Mouse (Mus musculus) v-Abl transformed pro-B cells (cell line): ENCODE measurements around the gene Dclre1c.
"Not testable (repeated sequence)": the region's sequence is repeated elsewhere in the genome, so short reads cannot be mapped to it uniquely, and the experiment has no call there.

ENCODE experiments used
- in situ Hi-C, 2 experiments: fragments of 400-800 bp; cut with MboI; formaldehyde crosslinking; loops; one replicate each; pipeline ENCODE4 v1.15.1; 2025; ENCODE audit not compliant: unreplicated experiment in 2 of 2

The Dclre1c gene

DNA sequence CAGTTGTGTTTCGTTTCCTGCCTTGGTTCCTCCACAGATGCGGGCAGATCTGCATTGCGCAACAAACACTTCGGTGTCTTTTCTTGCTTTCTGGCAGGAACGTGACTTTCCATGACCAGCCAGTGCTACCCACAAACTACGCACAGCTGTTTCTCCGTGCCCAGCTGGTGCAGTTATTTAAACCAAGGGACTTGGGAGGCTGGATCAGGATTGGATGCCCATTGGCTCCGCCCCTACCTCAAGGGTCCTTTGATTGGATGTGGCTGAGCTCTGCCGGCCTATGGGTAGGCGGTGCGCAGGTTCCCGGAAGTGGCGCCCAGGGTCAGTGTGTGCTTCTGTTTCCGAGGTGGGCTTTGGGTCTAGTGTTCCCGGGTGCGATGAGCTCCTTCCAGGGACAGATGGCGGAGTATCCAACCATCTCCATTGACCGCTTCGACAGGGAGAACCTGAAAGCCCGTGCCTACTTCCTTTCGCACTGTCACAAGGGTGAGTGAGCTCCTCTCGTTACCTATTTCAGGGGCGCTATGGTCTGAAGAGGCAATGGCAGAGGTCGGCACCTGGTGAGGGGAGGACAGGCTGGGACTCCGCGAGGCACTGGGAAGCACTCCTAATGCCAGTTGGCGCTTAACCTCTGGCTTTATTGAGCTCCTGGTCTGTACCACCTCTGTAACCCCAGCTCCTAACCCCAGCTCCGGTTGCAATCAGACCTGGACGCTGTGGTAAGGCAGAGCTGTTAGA is at the start of gene Dclre1c:
Dclre1c (plus strand) TSS at position 291 of the 738 bp plus-strand sequence.
- in situ Hi-C loops: loop anchor here (5.0 to 10.0 kb wide), 6 partner anchors 87 to 1461 kb away; partner anchors contain the start of genes Acbd7 (in 1 of the 2), Rpp38 (in 1 of the 2) and Sephs1 (in 1 of the 2)

DNA sequence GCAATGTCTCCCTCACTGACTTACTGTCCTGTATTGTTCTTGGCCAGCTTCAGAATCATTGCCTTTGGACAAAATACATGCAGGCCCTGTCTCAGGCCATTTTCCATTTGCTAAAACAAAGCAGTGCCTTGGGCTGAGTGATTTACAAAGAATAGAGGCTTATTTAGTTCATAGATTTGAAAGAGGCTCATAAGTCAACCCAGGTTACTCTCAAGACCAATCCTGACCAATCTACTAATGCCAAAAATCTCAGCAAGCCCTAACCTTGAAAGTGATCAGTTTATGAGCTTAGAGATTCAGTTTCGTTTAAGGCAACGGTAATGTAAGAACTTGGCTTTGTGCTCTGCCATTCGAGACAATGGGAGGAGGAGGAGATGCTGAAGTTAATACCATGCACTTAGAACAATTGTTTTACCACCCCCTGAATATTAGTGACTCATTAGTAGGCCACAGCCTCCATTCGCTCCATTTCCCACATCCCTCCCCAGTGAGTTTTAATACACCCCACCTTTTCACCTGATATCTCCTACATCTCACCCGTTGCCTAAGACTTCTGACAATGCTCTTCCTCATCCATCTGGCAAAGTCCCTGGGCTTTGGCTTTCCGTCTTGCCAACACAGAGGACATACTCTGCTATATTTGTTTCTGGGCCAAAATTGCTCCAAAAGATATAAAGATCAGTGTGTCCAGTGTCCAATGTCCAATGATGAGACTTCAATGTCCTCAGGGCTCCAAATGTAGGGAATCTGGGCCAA is 36.6 kb upstream of the Dclre1c start:
- in situ Hi-C loops: no loop called here

DNA sequence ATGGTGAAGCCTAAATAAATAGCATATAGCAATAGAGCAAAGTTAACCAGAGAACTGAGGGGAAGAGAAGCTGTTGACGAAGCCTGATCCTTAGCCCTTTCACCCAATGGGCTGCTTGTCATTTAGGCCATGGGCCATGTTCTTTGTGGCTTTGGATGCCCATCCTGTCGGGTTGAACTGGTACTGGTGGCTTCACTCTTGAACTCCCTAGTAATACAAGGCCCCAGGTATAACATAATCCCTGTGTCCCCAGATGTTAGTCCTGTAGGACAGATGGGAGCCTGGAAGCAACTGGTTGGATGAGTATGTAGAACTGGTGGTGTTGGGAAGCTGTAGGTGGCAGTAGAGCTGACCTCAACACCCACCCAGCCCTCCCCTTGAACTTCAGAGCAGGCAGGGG is 32.0 kb upstream of the Dclre1c start:
- in situ Hi-C loops: no loop called here

DNA sequence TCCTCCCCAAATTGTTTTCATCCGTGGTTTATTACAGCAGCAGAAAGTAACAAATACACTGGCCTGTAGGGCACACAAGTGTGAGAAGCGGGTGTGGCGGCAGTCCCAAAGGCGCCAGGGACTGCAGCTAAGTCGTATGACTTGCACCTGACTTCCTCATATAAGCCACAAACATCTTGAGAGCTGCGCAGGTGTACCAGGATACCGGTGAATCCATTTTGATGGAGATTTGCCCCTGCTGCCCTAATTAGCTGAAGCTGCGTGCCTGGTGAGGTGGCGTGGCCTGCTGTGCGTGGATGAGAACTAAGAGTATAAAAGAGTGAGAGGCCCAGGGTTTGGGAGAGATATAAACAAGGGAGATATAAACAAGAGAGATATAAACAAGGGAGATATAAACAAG is 26.8 kb upstream of the Dclre1c start, which contains the start of gene Olah:
Olah (minus strand) TSS at position 101 of the 400 bp plus-strand sequence.
- in situ Hi-C loops: not testable (repeated sequence)

DNA sequence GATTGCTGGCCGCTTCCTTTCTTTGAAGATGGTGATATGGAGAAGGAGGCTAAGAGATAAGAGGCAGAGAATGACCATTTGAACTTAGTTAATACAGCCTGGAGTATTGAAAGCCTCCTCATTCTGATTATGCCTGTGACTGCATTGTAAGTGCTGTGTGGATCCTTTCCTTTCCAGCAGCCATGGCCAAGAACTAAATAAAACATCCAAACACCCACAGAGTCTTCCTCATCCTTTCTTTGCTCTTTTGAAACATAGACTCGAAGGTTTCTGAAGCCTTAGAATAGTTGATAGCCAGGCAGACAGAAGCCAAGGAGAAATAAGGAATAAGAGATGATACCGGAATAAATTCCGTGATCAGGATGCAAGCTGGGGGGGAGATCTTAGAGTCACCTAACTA is 17.9 kb upstream of the Dclre1c start:
- in situ Hi-C loops: no loop called here

DNA sequence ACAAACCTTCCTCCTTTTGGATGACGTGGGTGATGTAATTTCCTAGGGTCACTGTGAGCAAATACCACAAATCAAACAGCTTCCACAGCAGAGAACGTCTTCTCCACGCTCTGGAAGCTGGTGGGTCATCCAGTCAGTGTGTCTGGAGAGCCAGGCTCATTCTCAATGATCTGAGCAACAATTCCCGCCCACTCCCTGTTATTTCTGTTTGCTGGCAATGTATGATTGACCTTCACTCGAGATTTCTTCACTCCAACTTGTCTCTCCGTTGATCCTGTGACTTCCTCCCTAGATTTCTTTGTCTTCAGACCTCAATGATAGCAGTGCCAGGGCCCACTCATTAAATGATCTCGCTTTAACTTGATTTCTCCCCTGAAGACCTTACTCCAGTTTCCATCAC is 16.2 kb upstream of the Dclre1c start:
- in situ Hi-C loops: no loop called here

DNA sequence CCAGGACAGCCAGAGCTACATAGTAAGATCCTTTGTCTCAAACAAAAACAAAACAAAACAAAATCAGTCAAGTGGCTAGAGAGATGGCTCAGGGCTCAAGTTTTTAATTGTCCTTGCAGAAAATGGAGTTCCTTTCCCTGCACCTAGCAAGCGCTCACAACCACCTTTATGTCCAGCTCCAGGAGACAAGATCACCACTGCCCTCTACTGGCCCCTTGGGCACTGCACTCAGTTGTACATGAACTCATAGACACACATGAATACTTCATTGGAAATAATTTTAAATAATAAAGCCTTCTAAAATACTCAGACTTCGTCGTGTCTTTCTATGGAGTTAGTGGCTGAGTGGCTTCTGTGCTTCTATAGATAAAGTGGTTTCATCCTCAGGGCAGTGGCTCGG is 9.7 kb upstream of the Dclre1c start:
- in situ Hi-C loops: loop anchor here in 1 of 2 experiments (5.0 kb wide), 1 partner anchor 393 kb away; no protein-coding TSS in a partner anchor

DNA sequence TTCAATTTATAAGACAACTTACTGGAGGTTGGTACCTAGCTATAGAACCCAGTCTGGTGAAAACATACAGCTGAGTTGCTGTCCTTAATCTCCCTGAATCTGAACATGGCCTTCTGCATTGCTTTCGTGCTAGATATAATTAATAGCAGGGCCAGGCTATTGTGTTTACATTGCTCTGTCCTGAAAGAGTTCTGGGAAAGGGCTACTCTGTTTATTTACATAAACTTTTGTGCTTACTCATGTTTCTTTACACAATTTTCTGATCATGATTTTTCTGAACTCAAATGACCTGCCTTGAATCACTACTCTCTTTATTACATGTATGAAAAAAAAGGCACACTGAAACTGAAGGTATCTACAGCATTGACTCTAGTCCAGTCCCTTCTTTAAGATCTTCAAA is 8.3 kb upstream of the Dclre1c start:
- in situ Hi-C loops: loop anchor here in 1 of 2 experiments (5.0 kb wide), 1 partner anchor 97 kb away; the partner anchor contains the start of genes Cdnf, Gm45902 and Hspa14

DNA sequence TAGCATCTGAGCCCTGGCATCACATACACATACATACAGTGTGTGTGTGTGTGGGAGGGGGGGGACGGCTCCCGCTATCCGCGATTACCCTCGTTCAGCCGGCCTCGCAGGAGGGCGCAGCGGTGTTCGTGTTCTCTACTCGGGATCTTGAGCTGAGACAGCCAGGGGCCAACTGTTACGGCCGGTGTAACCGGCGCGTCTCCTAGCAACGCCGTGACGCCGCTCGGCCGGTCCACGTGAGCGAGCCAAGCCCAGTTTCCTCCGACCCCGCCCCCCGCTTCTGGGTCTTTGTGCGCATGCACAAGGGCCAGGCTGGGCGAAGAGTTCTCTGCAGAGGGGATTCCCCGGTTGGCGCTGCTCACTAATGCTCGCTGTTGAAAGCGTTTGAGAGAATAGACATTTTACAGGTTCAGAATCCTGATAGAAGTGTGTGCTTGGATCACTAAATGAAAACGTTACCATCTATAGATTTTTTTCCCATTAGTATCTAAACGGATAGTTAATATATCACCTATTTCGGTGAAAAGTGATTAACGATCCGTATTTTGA is 5.0 kb upstream of the Dclre1c start:
- in situ Hi-C loops: loop anchor here in 1 of 2 experiments (5.0 kb wide), 1 partner anchor 93 kb away; the partner anchor contains the start of genes Cdnf, Gm45902 and Hspa14

DNA sequence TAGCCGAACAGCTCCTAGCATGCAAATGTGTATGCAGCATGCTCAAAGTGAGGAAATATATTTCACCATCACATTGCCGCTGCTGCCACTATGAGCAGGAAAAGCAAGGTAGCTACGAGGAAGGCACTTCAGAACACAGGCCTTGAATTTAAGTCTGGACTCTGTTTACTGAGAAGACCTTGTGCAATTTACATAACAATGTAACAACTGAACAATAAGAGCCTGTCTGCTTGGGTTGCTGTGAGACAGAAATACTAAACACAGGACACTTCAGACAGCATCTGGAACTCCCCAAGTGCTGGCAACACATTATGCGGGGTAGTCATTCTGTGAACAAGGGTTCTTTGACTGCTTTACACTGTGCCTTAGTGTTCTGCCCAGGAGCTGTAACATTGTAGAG is 3.8 kb upstream of the Dclre1c start:
- in situ Hi-C loops: loop anchor here (5.0 to 10.0 kb wide), 6 partner anchors 83 to 1465 kb away; partner anchors contain the start of genes Acbd7 (in 1 of the 2), Rpp38 (in 1 of the 2) and Sephs1 (in 1 of the 2)

DNA sequence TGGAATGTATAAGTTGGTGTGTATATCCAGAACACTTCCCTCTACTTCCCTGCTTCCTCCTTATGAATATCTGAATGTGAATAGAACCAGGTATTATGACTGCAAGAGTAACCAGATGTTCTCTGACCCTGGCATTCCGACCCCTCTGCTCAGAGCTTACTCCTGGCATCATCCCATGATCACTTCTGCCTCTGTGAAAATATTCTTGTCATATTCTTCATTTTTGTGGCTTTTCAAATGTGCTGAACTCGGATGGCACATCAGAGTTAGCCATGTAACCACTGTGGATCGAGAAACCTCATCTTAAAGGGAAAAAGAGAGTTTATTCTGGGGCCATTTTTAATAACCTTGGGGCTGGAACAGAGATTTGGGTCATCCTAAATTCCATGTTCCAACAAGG is 1.4 kb upstream of the Dclre1c start, which contains the start of gene Meig1:
Meig1 (minus strand) TSS at position 101 of the 400 bp plus-strand sequence.
- in situ Hi-C loops: loop anchor here (5.0 to 10.0 kb wide), 6 partner anchors 85 to 1462 kb away; partner anchors contain the start of genes Acbd7 (in 1 of the 2), Rpp38 (in 1 of the 2) and Sephs1 (in 1 of the 2)

DNA sequence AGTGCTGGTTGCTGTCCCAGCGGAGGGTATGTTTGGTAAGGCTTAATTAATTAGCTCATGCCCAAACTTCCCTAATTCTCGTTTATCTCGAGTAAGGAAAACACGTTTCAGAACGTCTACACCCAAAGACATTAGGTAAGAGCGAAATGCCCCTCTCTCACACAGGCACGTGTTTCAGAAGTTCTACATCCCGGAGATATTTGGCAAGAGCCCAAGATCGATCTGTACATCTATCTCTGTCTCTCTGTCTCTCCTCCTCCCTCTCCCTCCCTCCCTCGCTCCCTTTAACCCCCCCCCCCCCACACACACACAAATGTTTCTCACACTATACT is 614 bp downstream of the Dclre1c start:
- in situ Hi-C loops: loop anchor here (5.0 to 10.0 kb wide), 6 partner anchors 87 to 1460 kb away; partner anchors contain the start of genes Acbd7 (in 1 of the 2), Rpp38 (in 1 of the 2) and Sephs1 (in 1 of the 2)

DNA sequence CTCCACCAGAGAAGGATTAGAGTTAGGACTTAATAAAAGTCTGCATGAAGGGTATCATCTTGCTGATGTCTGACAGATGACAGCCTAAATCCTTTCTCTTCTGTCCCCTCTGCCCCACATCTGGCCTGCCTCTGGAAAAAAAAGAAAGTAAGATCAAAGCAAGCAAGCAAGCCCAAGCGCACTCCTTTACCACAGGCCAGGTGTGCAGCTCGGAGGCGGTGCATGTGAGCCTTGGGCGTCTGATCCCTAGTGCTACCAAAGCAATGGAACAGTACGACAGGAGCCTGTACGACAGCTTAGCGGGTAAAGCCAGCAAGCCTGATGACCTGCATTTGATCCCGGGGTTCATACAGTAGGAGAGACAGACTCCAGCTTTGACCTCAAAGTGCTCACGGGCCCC is 7.0 kb downstream of the Dclre1c start:
- in situ Hi-C loops: no loop called here

DNA sequence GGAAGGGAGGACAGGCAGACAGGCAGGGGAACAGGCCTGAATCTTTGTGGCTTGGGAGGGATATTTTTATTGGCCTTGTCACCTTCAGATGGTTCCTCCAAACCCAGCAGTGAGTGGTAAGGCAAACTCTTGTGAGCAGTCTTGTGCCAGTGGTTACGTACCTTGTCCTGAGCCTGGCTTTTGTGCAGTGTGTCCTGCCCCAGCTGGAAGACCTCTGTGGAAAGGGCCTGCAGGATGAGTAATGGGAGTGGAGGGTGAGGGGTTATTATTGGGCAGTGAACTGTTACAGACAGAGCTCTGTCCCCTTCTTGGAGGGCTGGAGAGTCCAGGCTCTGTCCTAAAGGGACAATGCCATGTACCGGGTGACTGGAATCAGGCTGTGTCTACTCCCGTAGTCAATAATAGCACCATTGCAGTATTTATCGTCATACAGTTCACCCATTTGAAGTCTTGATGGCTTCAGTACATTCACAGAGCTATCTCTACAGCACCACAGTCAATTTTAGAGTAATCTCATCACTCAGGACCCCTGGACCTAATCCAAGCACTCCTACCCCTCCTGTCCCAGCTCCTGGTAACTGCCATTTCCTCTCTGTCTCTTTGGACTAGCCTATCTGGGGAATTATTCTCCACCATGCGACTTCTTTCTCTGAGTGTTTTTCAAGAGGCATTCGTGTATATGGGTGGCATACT is 11.6 kb downstream of the Dclre1c start:
- in situ Hi-C loops: no loop called here

DNA sequence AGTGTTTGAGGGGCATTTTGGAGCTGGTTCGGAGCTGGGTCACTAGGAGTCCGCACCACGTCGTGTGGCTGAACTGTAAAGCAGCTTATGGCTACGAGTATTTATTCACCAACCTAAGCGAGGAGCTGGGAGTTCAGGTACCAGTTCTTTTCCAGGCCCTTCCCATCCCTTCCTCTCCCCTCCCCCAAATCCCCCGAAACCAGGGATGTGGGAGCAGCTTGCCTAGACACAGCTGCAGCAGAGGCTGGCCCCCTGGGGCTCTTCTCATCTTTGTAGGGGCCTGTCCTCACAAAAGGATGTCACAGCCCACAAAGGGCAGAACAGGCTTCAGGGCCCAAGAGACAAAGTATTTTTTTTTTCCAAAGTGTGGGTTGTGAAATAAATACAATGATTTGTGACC is 14.0 kb downstream of the Dclre1c start:
- in situ Hi-C loops: no loop called here

DNA sequence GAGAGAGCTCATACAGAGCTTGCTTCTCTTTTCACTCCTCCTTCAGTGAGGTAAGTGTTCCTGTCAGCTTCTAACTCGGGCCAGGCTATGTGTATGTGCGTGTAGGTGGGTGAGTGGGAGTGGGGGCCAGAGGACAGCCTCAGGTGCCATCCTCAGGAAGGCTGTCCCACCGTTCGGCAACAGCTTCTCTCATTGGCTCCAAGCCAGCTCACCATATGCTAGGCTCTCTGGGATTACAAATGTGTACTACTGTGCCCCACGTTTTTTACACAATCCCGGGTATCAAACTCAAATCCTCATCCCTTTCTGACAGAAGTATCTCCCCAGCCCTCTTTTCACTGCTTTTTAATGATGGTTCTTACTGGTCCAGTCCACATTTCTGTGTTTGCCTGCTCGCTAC is 20.3 kb downstream of the Dclre1c start:
- in situ Hi-C loops: no loop called here

DNA sequence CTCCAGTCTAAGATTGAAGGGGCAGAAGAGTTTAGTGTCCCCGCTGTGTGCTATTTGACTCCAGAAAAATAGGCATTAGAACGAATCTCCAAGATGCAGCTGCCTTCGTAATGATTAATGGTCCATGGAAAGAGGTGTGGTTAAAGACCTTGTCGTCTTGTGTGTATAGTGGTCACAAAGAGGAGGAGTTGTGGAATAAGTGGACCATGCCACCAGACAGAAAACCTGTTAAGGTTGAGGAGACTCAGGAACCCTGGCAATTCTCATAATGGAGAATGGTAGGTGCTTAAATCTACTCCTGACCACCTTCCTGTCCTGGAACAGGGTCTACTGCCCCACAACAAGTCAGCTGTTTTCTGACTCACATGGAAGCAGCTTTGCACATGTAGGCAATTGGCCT is 22.1 kb downstream of the Dclre1c start:
- in situ Hi-C loops: no loop called here

DNA sequence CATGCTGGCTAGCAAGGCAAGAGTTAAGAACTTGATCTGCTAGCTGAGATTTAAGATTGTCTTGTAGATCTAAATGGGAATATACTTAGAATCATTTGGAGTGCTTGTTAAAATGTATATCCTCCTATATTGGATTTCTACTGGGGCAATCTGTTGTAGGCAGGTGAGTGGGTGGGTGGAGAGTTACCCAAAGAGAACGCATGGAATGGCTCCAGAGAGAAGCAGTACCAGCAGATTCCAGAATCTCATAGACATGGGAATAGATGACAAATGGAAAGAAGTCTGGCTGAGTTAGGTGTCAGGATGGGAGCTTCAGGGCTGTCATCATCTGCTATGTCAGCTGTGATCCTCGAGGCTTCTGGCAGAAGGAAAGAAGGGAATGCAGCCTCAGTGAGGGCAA is 25.5 kb downstream of the Dclre1c start:
- in situ Hi-C loops: no loop called here

DNA sequence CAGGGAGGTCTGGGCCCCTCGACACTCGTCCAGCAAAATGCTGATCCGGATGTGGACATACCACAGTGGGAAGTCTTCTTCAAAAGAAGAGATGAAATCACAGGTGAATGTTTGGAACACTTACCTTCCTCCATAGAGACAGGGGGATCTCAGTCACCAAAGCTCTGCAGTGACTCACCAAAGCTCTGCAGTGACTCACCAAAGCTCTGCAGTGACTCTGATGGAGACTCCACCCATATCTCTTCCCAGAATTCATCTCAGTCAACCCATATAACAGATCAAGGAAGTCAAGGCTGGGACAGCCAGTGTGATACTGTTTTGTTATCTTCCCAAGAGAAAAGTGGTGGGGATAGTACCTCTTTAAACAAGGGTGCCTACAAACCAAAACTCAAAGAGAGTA is 29.2 kb downstream of the Dclre1c start:
- in situ Hi-C loops: no loop called here

DNA sequence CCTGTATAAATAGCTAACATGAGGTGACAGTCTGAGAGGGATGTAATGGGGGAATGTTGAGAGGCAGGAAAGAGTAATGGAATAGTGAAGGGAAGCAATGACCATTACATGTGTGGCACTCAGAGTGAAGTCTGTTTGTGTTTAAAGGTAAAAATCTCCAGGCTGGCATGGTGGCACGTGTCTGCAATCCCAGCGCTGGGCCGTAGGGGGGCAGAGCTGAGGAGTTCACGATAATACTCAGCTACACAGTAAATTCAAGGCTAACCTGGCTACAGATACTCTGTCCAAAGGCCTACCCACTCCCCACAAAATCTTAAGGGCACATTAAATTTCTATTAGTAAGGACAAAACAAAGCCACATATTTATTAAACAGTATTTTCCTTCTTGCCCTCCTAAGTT is 32.7 kb downstream of the Dclre1c start:
- in situ Hi-C loops: no loop called here
